Mouse (Mus musculus): ENCODE measurements around the gene Syn3.

GRCm38 (mm10) chr10:86193863-86194434 lies 304.7 kb downstream of the Syn3 start:
- TF ChIP-seq CTCF (IDR thresholded peaks at IDR 0.05; ENCODE audit: extremely low read depth, insufficient read depth, low read length) (no peak), POLR2A (IDR thresholded peaks at IDR 0.05; ENCODE audit: extremely low read depth, insufficient read depth, low read length) (no peak)

Data from cortical plate, adult 2 months (tissue).